Mouse (Mus musculus): ENCODE results near the gene Pnp. TPM values are rescaled to one million over a fixed set of nuclear protein-coding genes. Genes with fewer than 3 reads are reported as not detected.
"Not testable (repeated sequence)": the region's sequence is repeated elsewhere in the genome, so short reads cannot be mapped to it uniquely, and the experiment has no call there.

Gene Pnp
- total RNA-seq, 2 experiments from 2014 or later: 15.2 to 17.3 TPM

- intact Hi-C loops (cut with DNase I): no loop called here
- peak; percentile 37 to 40 for DNase-seq
These were observed 39.0 kb downstream of the Pnp start for GRCm38 (mm10) chr14:50969558-50970544.

GRCm38 (mm10) chr14:50970822-50971221, 39.9 kb downstream of the Pnp start:
- intact Hi-C loops (cut with DNase I): no loop called here
- no peak for DNase-seq

DNA sequence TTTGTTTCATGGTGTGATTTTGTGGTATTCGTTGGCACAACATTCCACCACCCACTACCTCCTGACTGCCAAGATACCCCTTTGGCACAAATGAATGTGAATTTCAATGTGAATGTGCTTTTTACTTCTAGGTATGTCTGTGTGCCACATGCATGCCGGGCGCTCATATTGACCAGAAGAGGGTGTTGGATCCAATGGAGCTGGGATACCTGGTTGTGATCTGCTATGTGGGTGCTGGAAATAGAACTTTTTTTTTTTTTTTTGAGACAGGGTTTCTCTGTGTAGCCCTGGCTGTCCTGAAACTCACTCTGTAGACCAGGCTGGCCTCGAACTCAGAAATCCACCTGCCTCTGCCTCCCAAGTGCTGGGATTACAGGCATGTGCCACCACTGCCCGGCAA, 42.2 kb downstream of the Pnp start:
- intact Hi-C loops (cut with DNase I); DNase-seq: not testable (repeated sequence)

GRCm38 (mm10) chr14:50973700-50974099, 42.8 kb downstream of the Pnp start:
- no peak for DNase-seq
- intact Hi-C loops (cut with DNase I): no loop called here

DNA sequence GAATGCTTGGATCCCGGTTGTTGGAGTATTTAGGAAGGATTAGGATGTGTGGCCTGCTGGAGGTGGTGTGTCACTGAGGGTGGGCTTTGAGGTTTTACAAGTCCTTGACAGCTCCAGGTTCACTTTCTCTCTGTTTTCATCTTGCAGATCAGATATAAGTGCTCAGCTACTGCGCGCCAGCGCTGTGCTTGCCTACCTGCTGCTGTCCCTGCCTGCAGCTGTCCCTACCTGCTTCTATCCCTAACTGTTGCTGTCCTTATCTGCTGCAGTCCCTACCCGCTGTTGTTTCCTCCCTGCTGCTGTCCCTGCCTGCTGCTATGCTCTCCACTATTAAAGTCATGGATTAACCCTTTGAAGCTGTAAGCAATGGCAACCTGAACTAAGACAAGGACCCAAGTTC, 44.1 kb downstream of the Pnp start:
- no peak for DNase-seq
- intact Hi-C loops (cut with DNase I): no loop called here

DNA sequence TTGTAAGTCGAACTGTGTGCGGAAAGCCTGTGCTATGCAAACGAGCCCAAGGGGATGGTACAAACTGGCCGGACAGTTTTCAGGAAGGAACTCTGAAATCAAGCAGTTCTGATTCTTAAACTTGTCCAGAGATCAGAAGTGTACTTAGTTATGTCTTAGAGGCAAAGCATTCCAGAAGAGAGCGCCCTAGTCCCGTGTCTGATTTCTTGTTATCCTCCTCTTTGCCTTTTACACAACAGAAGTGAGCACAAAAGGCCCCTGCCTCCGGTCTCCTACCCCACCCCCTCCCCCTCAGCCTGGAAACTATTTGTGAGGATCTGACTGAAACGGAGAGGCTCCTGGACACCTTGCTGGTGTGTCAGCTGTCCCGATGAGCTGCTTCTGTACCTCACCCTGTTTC, 45.8 kb downstream of the Pnp start:
- peak; percentile 35 to 42 for DNase-seq
- intact Hi-C loops (cut with DNase I): loop anchor here (1.0 kb wide), 2 partner anchors 50 to 87 kb away; no protein-coding TSS in a partner anchor

- DNase-seq; intact Hi-C loops (cut with DNase I): not testable (repeated sequence)
These were observed 47.6 kb downstream of the Pnp start for GRCm38 (mm10) chr14:50978451-50978850.

DNA sequence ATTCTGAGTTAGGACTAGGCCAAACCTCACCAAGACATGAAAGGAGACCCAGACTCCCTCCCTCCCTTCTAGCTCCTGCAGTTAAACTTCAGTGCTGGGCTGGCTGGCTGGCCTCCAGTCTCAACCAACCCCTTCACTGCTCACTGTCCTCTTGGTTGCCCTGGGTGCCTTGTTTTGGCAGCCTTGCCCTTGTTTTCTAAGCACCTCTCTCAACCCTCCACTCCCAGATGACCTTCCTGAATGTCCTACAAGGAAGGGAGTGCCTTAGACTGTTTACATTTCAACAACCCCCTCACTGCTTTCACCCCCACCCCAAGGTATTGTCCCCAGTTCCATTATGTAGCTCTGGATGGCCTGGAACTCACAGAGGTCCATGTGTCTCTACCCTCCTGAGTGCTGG, 48.7 kb downstream of the Pnp start:
- DNase-seq: no peak

GRCm38 (mm10) chr14:50981207-50981606, 50.3 kb downstream of the Pnp start:
- intact Hi-C loops (cut with DNase I): no loop called here
- no peak for DNase-seq

More for the DNA sequence above, 48.7 kb downstream of the Pnp start:
- intact Hi-C loops (cut with DNase I): no loop called here

- intact Hi-C loops (cut with DNase I): no loop called here
- peak in 1 of 2 experiments; percentile 27 for DNase-seq
These were observed 51.0 kb downstream of the Pnp start for GRCm38 (mm10) chr14:50981837-50982236.

GRCm38 (mm10) chr14:50987668-50988067, 56.8 kb downstream of the Pnp start:
- no peak for DNase-seq
- intact Hi-C loops (cut with DNase I): no loop called here

- intact Hi-C loops (cut with DNase I): no loop called here
- DNase-seq: no peak
These were observed 60.2 kb downstream of the Pnp start for GRCm38 (mm10) chr14:50991037-50991436.

GRCm38 (mm10) chr14:50997088-50997487, 66.2 kb downstream of the Pnp start:
- DNase-seq: peak in 1 of 2 experiments; percentile 19
- intact Hi-C loops (cut with DNase I): no loop called here

- intact Hi-C loops (cut with DNase I): no loop called here
- peak in 1 of 2 experiments; percentile 25 for DNase-seq
These were observed 67.3 kb downstream of the Pnp start for GRCm38 (mm10) chr14:50997999-50998666.

DNA sequence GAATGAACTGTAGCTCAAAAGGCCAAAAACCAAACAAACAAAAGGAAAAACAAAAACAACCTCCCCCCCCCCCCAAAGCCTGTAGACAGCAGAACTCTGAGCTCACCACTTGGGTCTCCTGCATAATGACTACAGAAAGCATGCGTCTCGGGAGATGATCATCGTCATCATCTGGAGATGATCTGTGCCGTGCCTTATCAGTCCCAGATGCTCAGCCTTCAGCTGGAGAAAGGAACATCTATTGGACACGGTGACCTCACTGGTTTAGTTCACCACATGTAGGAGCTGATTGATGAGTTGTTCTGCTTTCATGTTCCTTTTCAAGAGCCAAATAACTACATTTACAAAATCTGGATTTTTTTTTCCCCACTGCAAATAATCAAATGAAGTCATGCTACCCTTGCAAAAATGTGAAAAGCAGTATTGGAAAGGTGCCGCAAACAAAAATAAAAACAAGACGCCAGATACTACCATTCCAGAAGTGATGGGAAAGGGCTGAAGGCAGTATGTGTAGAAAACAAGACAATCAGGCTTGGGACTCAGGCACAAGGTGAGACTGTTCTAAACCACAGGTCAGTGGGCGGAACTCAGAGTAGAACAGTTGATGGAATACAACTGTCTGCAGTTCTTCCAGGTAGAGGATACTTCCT, 76.4 kb downstream of the Pnp start, which contains the start of gene Rnase10:
Rnase10 (plus strand) TSS at position 600 of the 650 bp plus-strand sequence.
- intact Hi-C loops (cut with DNase I): no loop called here
- no peak for DNase-seq

- peak; percentile 80 to 83 for DNase-seq
- intact Hi-C loops (cut with DNase I): no loop called here
These were observed 77.2 kb downstream of the Pnp start for GRCm38 (mm10) chr14:51007914-51008713.

DNA sequence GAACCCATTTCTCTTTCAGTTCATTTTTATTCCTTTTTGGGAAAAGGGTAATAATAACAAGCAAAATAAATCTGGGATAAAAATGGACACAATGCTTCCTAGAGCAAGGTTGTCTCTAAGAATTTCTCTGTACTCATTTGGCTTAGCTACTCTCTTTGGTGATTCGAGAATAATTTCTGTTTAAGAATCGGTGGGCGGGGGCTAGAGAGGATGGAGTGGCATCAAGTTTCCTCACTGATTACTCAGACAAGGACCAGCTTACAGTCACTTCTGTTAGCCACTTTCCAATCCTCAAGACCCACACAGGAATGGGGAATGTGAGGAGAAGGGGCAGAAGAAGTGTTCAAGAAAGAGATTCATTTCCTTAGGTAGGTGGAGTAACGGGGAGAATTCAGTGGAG, 77.9 kb downstream of the Pnp start:
- intact Hi-C loops (cut with DNase I): no loop called here
- DNase-seq: peak in 1 of 2 experiments; percentile 24

DNA sequence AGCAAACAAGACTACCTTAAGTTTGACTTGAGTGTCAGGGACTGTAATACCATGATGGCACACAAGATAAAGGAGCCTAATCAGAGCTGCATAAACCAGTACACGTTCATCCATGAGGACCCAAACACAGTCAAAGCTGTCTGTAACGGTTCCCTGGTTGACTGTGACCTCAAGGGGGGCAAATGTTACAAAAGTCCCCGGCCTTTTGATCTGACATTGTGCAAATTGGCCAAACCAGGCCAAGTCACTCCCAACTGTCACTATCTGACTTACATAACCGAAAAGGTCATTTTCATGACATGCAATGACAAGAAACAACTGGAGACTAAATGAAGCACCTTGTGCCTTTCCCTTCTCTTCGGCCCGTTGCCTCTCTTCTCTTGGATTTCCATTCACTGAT, 78.7 kb downstream of the Pnp start:
- intact Hi-C loops (cut with DNase I): no loop called here
- no peak for DNase-seq

GRCm38 (mm10) chr14:51014724-51015123, 83.8 kb downstream of the Pnp start:
- not testable (repeated sequence) for DNase-seq
- intact Hi-C loops (cut with DNase I): loop anchor here (5.0 kb wide), 1 partner anchor 72 kb away; the partner anchor contains the start of gene Gm49342
